Mouse (Mus musculus) left cerebral cortex, adult 8-10 months (tissue): ENCODE data around the gene Rai1. TPM values are rescaled to one million over a fixed set of nuclear protein-coding genes. Genes with fewer than 3 reads are reported as not detected.

Experiments used
- microRNA-seq, 2 experiments: library from miRNA; unstranded; fragments of <30 nt; microRNA quantifications; one replicate each; pipeline ENCODE4 v1.2.0; 2022
- total RNA-seq, 4 experiments: library from RNA; stranded (reverse); gene quantifications; 2 replicates each; pipeline ENCODE4 v1.2.4; 2022

Gene Rai1
- total RNA-seq, 4 experiments from 2014 or later, result 69.5 to 78.3 (median 71.5) TPM

Small RNAs within 50 kb of the gene (microRNA-seq; reads per million reads assigned to microRNA genes)
- gene Mir6921 (0.63 to 0.88 reads per million in 2 experiments), gene Mir6922 (0.44 to 0.63 reads per million in 2 experiments)

Other genes with a start within 250 kb of the Rai1 start
- 10 to 100 TPM; 40.9 to 45.4 (median 42.7) TPM for gene Med9, start 156.8 kb upstream of the Rai1 start, total RNA-seq
- 10 to 100 TPM in 2 of 4 experiments, 1 to 10 TPM in 2; 5.3 to 10.5 (median 9.3) TPM for gene Rasd1, start 140.1 kb upstream of the Rai1 start, total RNA-seq
- gene Pemt, start 58.5 kb upstream of the Rai1 start, total RNA-seq, result 1 to 10 TPM; 2.7 to 6.2 (median 4.3) TPM
- 100 to 1,000 TPM in 2 of 4 experiments, 10 to 100 TPM in 2; 85.8 to 103 (median 100) TPM for gene Srebf1, start 117.6 kb downstream of the Rai1 start, total RNA-seq
- 100 to 1,000 TPM; 205 to 222 (median 215) TPM for gene Tom1l2, start 247.9 kb downstream of the Rai1 start, total RNA-seq
- 10 to 100 TPM in 1 of 4 experiments, 1 to 10 TPM in 3; 8.6 to 12.8 (median 9.3) TPM for gene Drc3, start 248.3 kb downstream of the Rai1 start, total RNA-seq